Mouse (Mus musculus) limb, embryonic 14.5 days (tissue): ENCODE measurements at regions not wholly inside any gene's neighbourhood (a gene's known extent, or its start where the extent isn't known, plus 50 kb on each side); places are given as distances from the start of the nearest gene placed in this dataset.

Experiments
- ATAC-seq: fragments of 200-750 bp; cut with Nextera tagmentation; 2 replicates; pipeline ENCODE4 v1.8.0; 2017; ENCODE audit warnings: low read depth, moderate number of reproducible peaks, moderate TSS enrichment; ENCODE audit not compliant: low FRiP score
- DNase-seq: peaks from one replicate; pipeline ENCODE4 v3.0.0-alpha.2; 2015; ENCODE audit warnings: low spot score
- H3K27ac ChIP-seq: fragments of 300-500 bp; sonication (generic); replicated peaks from 2 replicates; pipeline ENCODE4 v1.5.1; 2014; ENCODE audit warnings: low read depth, mild to moderate bottlenecking, low read length, moderate library complexity, mixed read lengths
- H3K27me3 ChIP-seq: fragments of 300-500 bp; sonication (generic); 2 replicates; pipeline ENCODE4 v1.6.1; 2014; ENCODE audit warnings: low read length, mixed read lengths; ENCODE audit not compliant: control insufficient read depth, insufficient read depth
- H3K36me3 ChIP-seq: fragments of 300-500 bp; sonication (generic); 2 replicates; pipeline ENCODE4 v1.6.1; 2014; ENCODE audit warnings: mild to moderate bottlenecking, low read length, moderate library complexity, mixed read lengths; ENCODE audit not compliant: control insufficient read depth, insufficient read depth
- H3K4me1 ChIP-seq: fragments of 300-500 bp; sonication (generic); 2 replicates; pipeline ENCODE4 v1.6.1; 2014; ENCODE audit warnings: antibody characterized with exemption, low read length, mixed read lengths; ENCODE audit not compliant: control insufficient read depth, insufficient read depth
- H3K4me2 ChIP-seq: fragments of 300-500 bp; sonication (generic); replicated peaks from 2 replicates; pipeline ENCODE4 v1.6.1; 2014; ENCODE audit warnings: low read depth, mild to moderate bottlenecking, low read length, moderate library complexity; ENCODE audit not compliant: severe bottlenecking
- H3K4me3 ChIP-seq: fragments of 300-500 bp; sonication (generic); replicated peaks from 2 replicates; pipeline ENCODE4 v1.5.1; 2014; ENCODE audit warnings: low read length
- H3K9ac ChIP-seq: fragments of 300-500 bp; sonication (generic); 2 replicates; pipeline ENCODE4 v1.6.1; 2014; ENCODE audit warnings: mild to moderate bottlenecking, low read depth, low read length, moderate library complexity; ENCODE audit not compliant: severe bottlenecking
- H3K9me3 ChIP-seq: fragments of 300-500 bp; sonication (generic); 2 replicates; pipeline ENCODE4 v1.6.1; 2016; ENCODE audit warnings: low read length; ENCODE audit not compliant: control insufficient read depth
- POLR2A ChIP-seq: fragments of 200-500 bp; IDR thresholded peaks from 2 replicates; pipeline ENCODE4 v1.8.0; 2012; ENCODE audit warnings: inconsistent platforms, mild to moderate bottlenecking, moderate library complexity, borderline replicate concordance; ENCODE audit not compliant: insufficient read depth, insufficient read length; ENCODE audit errors: extremely low read depth
- WGBS: fragments of 180-500 bp; shearing (Covaris S2); extraction: QIAGEN DNeasy Blood & Tissue Kit; methylation state at CpG from one replicate; pipeline ENCODE4 v1.1.7; 2014; 5-methylcytosine and 5-hydroxymethylcytosine counted together

DNA sequence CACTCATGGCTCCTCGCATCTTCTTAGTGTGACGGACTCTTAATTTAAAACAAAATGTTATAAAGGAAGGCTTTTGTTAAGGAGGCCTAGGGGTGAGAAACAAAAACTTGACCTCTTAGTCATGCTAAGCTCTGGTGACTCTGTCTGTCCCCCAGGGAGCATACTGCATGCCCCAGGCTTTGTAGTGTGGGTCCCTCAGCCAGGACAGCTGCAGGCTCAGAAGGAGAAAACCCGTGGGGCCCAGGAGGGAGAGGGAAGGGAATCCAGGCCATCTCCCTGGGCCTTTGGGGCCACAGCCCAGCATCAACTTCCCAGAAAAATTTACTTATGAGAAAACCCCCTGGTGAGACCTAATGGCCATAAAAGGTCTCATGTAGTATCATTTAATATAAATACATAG is 451.8 kb upstream of the Gulo start:
- DNase-seq (no peak), ATAC-seq (peak; percentile 47; the same call in 1 of the 2 replicates)
- no peak overlapping the region for H3K4me3 ChIP-seq
- no peak overlapping the region for H3K4me2 ChIP-seq
- no peaks in the 10 kb centered on the region for H3K4me1 ChIP-seq
- H3K9me3 ChIP-seq, result 0 out of 2 replicates have a peak, but pooled peaks cover 4% of the 10 kb centered on the region
- TF ChIP-seq POLR2A, result no peak
- H3K9ac ChIP-seq, result no peak overlapping the region
- no peaks in the 10 kb centered on the region for H3K27me3 ChIP-seq
- H3K36me3 ChIP-seq, result no peaks in the 10 kb centered on the region
- H3K27ac ChIP-seq, result no peak overlapping the region
- 64% methylated on average over 3 of the region's 3 CpGs for WGBS

DNA sequence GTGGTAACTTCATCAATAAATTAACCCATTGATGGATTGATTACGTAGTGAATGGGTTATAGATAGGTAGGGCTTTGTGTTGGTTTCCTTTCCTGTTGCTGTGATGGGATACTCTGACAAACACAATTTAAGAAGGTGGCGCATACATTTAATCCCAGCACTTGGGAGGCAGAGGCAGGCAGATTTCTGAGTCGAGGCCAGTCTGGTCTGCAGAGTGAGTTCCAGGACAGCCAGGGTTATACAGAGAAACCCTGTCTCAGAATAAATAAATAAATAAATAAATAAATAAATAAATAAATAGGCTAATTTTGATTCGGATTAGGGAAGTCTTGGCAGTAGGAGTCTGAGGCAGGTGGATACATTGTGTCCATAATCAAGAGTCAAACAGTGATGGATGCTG is 449.7 kb upstream of the Gulo start:
- Histone ChIP-seq H3K4me2 (no peak overlapping the region), H3K27me3 (no peaks in the 10 kb centered on the region), H3K4me1 (no peaks in the 10 kb centered on the region), H3K36me3 (no peaks in the 10 kb centered on the region), H3K4me3 (no peak overlapping the region), H3K9ac (no peak overlapping the region), H3K9me3 (0 out of 2 replicates have a peak, but pooled peaks cover 4% of the 10 kb centered on the region), H3K27ac (no peak overlapping the region)
- ATAC-seq, result no peak
- 88% methylated on average over 4 of the region's 4 CpGs for WGBS
- DNase-seq, result no peak
- TF ChIP-seq POLR2A, result no peak

- TF ChIP-seq POLR2A, result no peak
- 0 out of 2 replicates have a peak, but pooled peaks cover 4% of the 10 kb centered on the region for H3K9me3 ChIP-seq
- H3K27me3 ChIP-seq, result no peaks in the 10 kb centered on the region
- WGBS, result 84% methylated on average over 6 of the region's 6 CpGs
- no peak overlapping the region for H3K4me3 ChIP-seq
- H3K4me2 ChIP-seq, result no peak overlapping the region
- no peaks in the 10 kb centered on the region for H3K4me1 ChIP-seq
- DNase-seq, result no peak
- no peak overlapping the region for H3K27ac ChIP-seq
- no peaks in the 10 kb centered on the region for H3K36me3 ChIP-seq
- no peak overlapping the region for H3K9ac ChIP-seq
- ATAC-seq, result no peak
Measured at GRCm38 (mm10) chr14:66457300-66457699, 448.3 kb upstream of the Gulo start.

DNA sequence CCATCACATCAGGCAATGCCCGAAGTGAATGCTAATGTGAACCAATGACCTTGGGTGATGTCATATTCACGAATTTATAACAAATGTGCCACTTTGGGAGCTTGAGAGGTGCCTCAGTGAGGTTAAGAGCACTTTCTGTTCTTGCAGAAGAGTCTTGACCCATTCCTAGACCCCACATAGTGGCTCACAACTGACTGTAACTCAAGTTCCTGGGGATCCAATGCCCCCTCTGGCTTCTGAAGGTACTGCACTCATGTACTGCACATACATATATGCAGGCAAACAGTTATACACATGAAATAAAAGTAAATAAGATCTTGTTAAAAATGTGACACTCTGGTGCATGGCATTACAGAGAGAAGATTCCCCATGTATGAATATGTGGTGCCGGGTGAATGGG is 443.8 kb upstream of the Gulo start:
- Histone ChIP-seq H3K36me3 (no peaks in the 10 kb centered on the region), H3K27ac (no peak overlapping the region), H3K4me3 (no peak overlapping the region), H3K4me2 (no peak overlapping the region), H3K9me3 (no peaks in the 10 kb centered on the region), H3K4me1 (no peaks in the 10 kb centered on the region), H3K9ac (no peak overlapping the region), H3K27me3 (no peaks in the 10 kb centered on the region)
- DNase-seq, result no peak
- WGBS, result 88% methylated on average over 3 of the region's 3 CpGs
- no peak for ATAC-seq
- no peak for TF ChIP-seq POLR2A

DNA sequence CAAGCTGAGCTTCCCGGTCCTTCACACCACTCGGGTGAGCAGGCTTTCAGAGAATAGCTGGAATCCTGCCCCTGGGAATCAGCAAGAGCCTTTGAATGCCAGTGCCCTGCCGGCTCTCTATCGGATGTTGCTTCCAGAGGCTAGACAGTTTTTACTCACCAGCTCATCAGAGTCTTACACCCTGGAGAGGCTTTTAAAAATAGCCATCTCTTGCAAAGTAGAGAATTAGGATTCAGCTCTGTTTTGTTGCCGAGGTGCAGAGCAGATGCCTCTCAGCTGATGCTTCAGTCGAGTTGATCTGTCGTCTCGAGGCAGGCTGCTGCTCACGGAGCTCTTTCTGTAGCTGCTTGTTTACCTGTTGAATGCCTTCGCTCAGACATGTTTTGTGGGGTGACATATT is 441.3 kb upstream of the Gulo start:
- no peaks in the 10 kb centered on the region for H3K36me3 ChIP-seq
- no peaks in the 10 kb centered on the region for H3K9me3 ChIP-seq
- H3K9ac ChIP-seq, result no peak overlapping the region
- ATAC-seq (no peak), DNase-seq (no peak)
- no peak overlapping the region for H3K27ac ChIP-seq
- no peaks in the 10 kb centered on the region for H3K4me1 ChIP-seq
- H3K27me3 ChIP-seq, result no peaks in the 10 kb centered on the region
- TF ChIP-seq POLR2A, result no peak
- no peak overlapping the region for H3K4me3 ChIP-seq
- WGBS, result 58% methylated on average over 10 of the region's 10 CpGs
- H3K4me2 ChIP-seq, result no peak overlapping the region

- H3K27ac ChIP-seq, result no peak overlapping the region
- TF ChIP-seq POLR2A, result no peak
- H3K36me3 ChIP-seq, result no peaks in the 10 kb centered on the region
- H3K9me3 ChIP-seq, result no peaks in the 10 kb centered on the region
- H3K4me3 ChIP-seq, result no peak overlapping the region
- H3K27me3 ChIP-seq, result no peaks in the 10 kb centered on the region
- H3K4me2 ChIP-seq, result no peak overlapping the region
- ATAC-seq (no peak), DNase-seq (no peak)
- 50% methylated on average over 1 of the region's 1 CpGs for WGBS
- no peak overlapping the region for H3K9ac ChIP-seq
- H3K4me1 ChIP-seq, result no peaks in the 10 kb centered on the region
Measured at GRCm38 (mm10) chr14:66442576-66442975, 433.6 kb upstream of the Gulo start.
